Mouse (Mus musculus) forebrain, embryonic 14.5 days (tissue): ENCODE measurements around the gene Fam118b. TPM values are rescaled to one million over a fixed set of nuclear protein-coding genes. Genes with fewer than 3 reads are reported as not detected.
A peak's percentile ranks its signal among the peaks of the same experiment; 100 is the strongest.

Experiments
- ATAC-seq: fragments of 200-750 bp; cut with Nextera tagmentation; 2 replicates; pipeline ENCODE4 v1.8.0; 2017; ENCODE audit warnings: mild to moderate bottlenecking, moderate library complexity
- DNase-seq: peaks from one replicate; pipeline ENCODE4 v3.0.0-alpha.2; 2015; ENCODE audit warnings: low spot score
- H3K27ac ChIP-seq: fragments of 300-500 bp; sonication (generic); 2 replicates; pipeline ENCODE4 v1.5.1; 2014; ENCODE audit warnings: low read depth, mild to moderate bottlenecking, control low read depth, low read length, moderate library complexity
- H3K27me3 ChIP-seq: fragments of 300-500 bp; sonication (generic); replicated peaks from 2 replicates; pipeline ENCODE4 v1.6.1; 2014; ENCODE audit warnings: low read length, control low read depth, mixed read lengths; ENCODE audit not compliant: control insufficient read depth, insufficient read depth
- H3K36me3 ChIP-seq: fragments of 300-500 bp; sonication (generic); 2 replicates; pipeline ENCODE4 v1.6.1; 2014; ENCODE audit warnings: low read length, control low read depth; ENCODE audit not compliant: control insufficient read depth, insufficient read depth
- H3K4me1 ChIP-seq: fragments of 300-500 bp; sonication (generic); 2 replicates; pipeline ENCODE4 v1.6.1; 2014; ENCODE audit warnings: antibody characterized with exemption, low read length, control low read depth; ENCODE audit not compliant: control insufficient read depth, insufficient read depth
- H3K4me2 ChIP-seq: fragments of 300-500 bp; sonication (generic); 2 replicates; pipeline ENCODE4 v1.6.1; 2014; ENCODE audit warnings: mild to moderate bottlenecking, control low read depth, low read length
- H3K4me3 ChIP-seq: fragments of 300-500 bp; sonication (generic); 2 replicates; pipeline ENCODE4 v1.5.1; 2014; ENCODE audit warnings: low read depth, low read length, control low read depth
- H3K9ac ChIP-seq: fragments of 300-500 bp; sonication (generic); 2 replicates; pipeline ENCODE4 v1.6.1; 2014; ENCODE audit warnings: mild to moderate bottlenecking, low read length, control low read depth, moderate library complexity
- H3K9me3 ChIP-seq: fragments of 300-500 bp; sonication (generic); replicated peaks from 2 replicates; pipeline ENCODE4 v1.6.1; 2016; ENCODE audit warnings: low read length, control low read depth, mixed read lengths; ENCODE audit not compliant: control insufficient read depth
- WGBS: fragments of 180-500 bp; shearing (Covaris S2); extraction: QIAGEN DNeasy Blood & Tissue Kit; methylation state at CpG from one replicate; pipeline ENCODE4 v1.1.7; 2014; 5-methylcytosine and 5-hydroxymethylcytosine counted together
- polyA plus RNA-seq: library from polyadenylated mRNA; unstranded; fragments of >200 nt; fragmentation: Nextera tagmentation; extraction: Ambion mirVana; gene quantifications from 2 replicates; pipeline ENCODE4 v1.2.1, GENCODE M21; 2014

Gene Fam118b
- polyA plus RNA-seq, 1 experiment from 2014 or later: 95.0 TPM

- WGBS: under 1% methylated on average over 71 of the region's 72 CpGs
- H3K9me3 ChIP-seq: no peaks in the 10 kb centered on the region
- peak within 1 kb of the TSS; percentile 85 for H3K9ac ChIP-seq
- peak within 1 kb of the TSS; percentile 94 for H3K4me2 ChIP-seq
- peaks cover 51% of the 10 kb centered on the region for H3K36me3 ChIP-seq
- no peaks in the 10 kb centered on the region for H3K27me3 ChIP-seq
- DNase-seq (peak; percentile 100), ATAC-seq (peak; percentile 100)
- peaks cover 10% of the 10 kb centered on the region for H3K4me1 ChIP-seq
- peak within 1 kb of the TSS; percentile 89 for H3K27ac ChIP-seq
- H3K4me3 ChIP-seq: peak within 1 kb of the TSS; percentile 85
Measured at GRCm38 (mm10) chr9:35210542-35211474, 56.8 kb downstream of the Fam118b start, which contains the start of gene Foxred1. Foxred1 (minus strand) TSS chr9:35211055.

GRCm38 (mm10) chr9:35204421-35204820 is 63.2 kb downstream of the Fam118b start:
- Histone ChIP-seq H3K9me3 (no peaks in the 10 kb centered on the region), H3K4me3 (no peak overlapping the region), H3K36me3 (peaks cover 37% of the 10 kb centered on the region), H3K27ac (no peak overlapping the region), H3K27me3 (no peaks in the 10 kb centered on the region), H3K4me2 (no peak overlapping the region), H3K9ac (no peak overlapping the region), H3K4me1 (peaks cover 9% of the 10 kb centered on the region)
- DNase-seq (no peak), ATAC-seq (no peak)
- WGBS: 98% methylated on average over 2 of the region's 2 CpGs

- Histone ChIP-seq H3K9ac (no peak overlapping the region), H3K27me3 (no peaks in the 10 kb centered on the region), H3K4me3 (no peak overlapping the region), H3K27ac (0 out of 2 replicates have a peak overlapping the region, but pooled peaks have one; percentile 21), H3K4me1 (peaks cover 9% of the 10 kb centered on the region), H3K4me2 (no peak overlapping the region), H3K36me3 (peaks cover 37% of the 10 kb centered on the region), H3K9me3 (no peaks in the 10 kb centered on the region)
- ATAC-seq (no peak), DNase-seq (no peak)
- 77% methylated on average over 3 of the region's 3 CpGs for WGBS
Measured at GRCm38 (mm10) chr9:35203536-35203935, 64.1 kb downstream of the Fam118b start.

- H3K4me1 ChIP-seq: peaks cover 9% of the 10 kb centered on the region
- H3K4me2 ChIP-seq: peak overlapping the region; percentile 55
- ATAC-seq: peak; percentile 8; the same call in 1 of the 2 replicates
- no peak overlapping the region for H3K27ac ChIP-seq
- WGBS: 72% methylated on average over 9 of the region's 9 CpGs
- no peaks in the 10 kb centered on the region for H3K9me3 ChIP-seq
- H3K9ac ChIP-seq: peak overlapping the region; percentile 71; the same call in 1 of the 2 replicates
- peaks cover 13% of the 10 kb centered on the region for H3K36me3 ChIP-seq
- H3K27me3 ChIP-seq: no peaks in the 10 kb centered on the region
- peak overlapping the region; percentile 57 for H3K4me3 ChIP-seq
- DNase-seq: peak; percentile 11
Measured at GRCm38 (mm10) chr9:35200529-35201060, 67.0 kb downstream of the Fam118b start.

- H3K36me3 ChIP-seq: peaks cover 7% of the 10 kb centered on the region
- DNase-seq (peak; percentile 77), ATAC-seq (peak; percentile 96)
- no peak within 1 kb of the TSS for H3K27ac ChIP-seq
- H3K9ac ChIP-seq: peak within 1 kb of the TSS; percentile 71
- H3K9me3 ChIP-seq: no peaks in the 10 kb centered on the region
- H3K4me1 ChIP-seq: peaks cover 9% of the 10 kb centered on the region
- H3K4me2 ChIP-seq: peak within 1 kb of the TSS; percentile 55
- H3K27me3 ChIP-seq: no peaks in the 10 kb centered on the region
- H3K4me3 ChIP-seq: peak within 1 kb of the TSS; percentile 57
- under 1% methylated on average over 42 of the region's 44 CpGs for WGBS
Measured at GRCm38 (mm10) chr9:35199772-35200471, 67.7 kb downstream of the Fam118b start, which contains the start of the genes Srpr and Tirap. Srpr (plus strand) TSS chr9:35200175. Tirap (minus strand) TSS chr9:35200291.

GRCm38 (mm10) chr9:35198945-35199771 is 68.4 kb downstream of the Fam118b start:
- ATAC-seq (peak; percentile 40), DNase-seq (no peak)
- peaks cover 9% of the 10 kb centered on the region for H3K4me1 ChIP-seq
- no peak overlapping the region for H3K27ac ChIP-seq
- H3K27me3 ChIP-seq: no peaks in the 10 kb centered on the region
- H3K9me3 ChIP-seq: no peaks in the 10 kb centered on the region
- H3K9ac ChIP-seq: peak overlapping the region; percentile 71
- 27% methylated on average over 18 of the region's 18 CpGs for WGBS
- peak overlapping the region; percentile 55 for H3K4me2 ChIP-seq
- peak overlapping the region; percentile 57 for H3K4me3 ChIP-seq
- no peaks in the 10 kb centered on the region; the same call in 1 of the 2 replicates for H3K36me3 ChIP-seq

GRCm38 (mm10) chr9:35198351-35198750 is 69.3 kb downstream of the Fam118b start:
- Histone ChIP-seq H3K4me1 (peaks cover 9% of the 10 kb centered on the region), H3K9ac (no peak overlapping the region), H3K36me3 (no peaks in the 10 kb centered on the region), H3K27ac (no peak overlapping the region), H3K27me3 (no peaks in the 10 kb centered on the region), H3K4me2 (no peak overlapping the region), H3K4me3 (no peak overlapping the region), H3K9me3 (no peaks in the 10 kb centered on the region)
- DNase-seq: no peak
- no peak for ATAC-seq
- 77% methylated on average over 10 of the region's 10 CpGs for WGBS

- DNase-seq: no peak
- Histone ChIP-seq H3K27me3 (no peaks in the 10 kb centered on the region), H3K36me3 (no peaks in the 10 kb centered on the region), H3K4me1 (peaks cover 9% of the 10 kb centered on the region), H3K9ac (no peak overlapping the region), H3K27ac (no peak overlapping the region), H3K4me2 (no peak overlapping the region), H3K9me3 (no peaks in the 10 kb centered on the region), H3K4me3 (no peak overlapping the region)
- no peak for ATAC-seq
- WGBS: 88% methylated on average over 3 of the region's 3 CpGs
Measured at GRCm38 (mm10) chr9:35197625-35198024, 70.0 kb downstream of the Fam118b start.
